Mouse (Mus musculus): Measurements from ENCODE around the gene AB124611.

DNA sequence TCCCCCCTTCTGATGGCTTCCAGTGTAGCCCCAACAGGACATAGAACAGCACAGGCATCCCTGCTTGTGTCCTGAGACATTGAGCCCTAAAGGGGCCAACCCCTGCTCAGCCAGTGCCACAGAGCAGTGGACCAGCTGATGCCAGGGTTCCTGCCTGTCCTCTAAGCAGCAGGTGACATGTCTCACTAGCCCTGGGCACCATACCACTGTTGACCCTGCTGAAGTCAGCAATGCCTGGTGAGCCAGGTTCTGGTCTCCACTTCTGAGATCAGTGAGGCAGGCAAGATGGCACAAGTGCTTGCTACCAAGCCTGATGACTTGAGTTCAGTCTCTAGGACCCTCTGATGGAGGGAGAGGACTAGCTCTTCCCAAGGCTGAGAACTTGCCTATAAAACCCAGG lies 20.2 kb upstream of the AB124611 start:
- no peak for TF ChIP-seq CTCF (conservative IDR thresholded peaks at IDR 0.05; ENCODE audit: low read length)
- TF ChIP-seq POU5F1 (IDR thresholded peaks at IDR 0.05; ENCODE audit: borderline replicate concordance, low read length): no peak

Measured in E14TG2a.4 (cell line).